Mouse (Mus musculus) urinary bladder, postnatal 36 days (tissue): ENCODE measurements around the gene Rgs5.

Source experiments
- DNase-seq, 2 experiments: peaks; one replicate each; pipeline ENCODE4 v3.0.0; 2022; ENCODE audit warnings: low spot score in 2 of 2, mixed read lengths in 1 of 2

Rgs5 gene

GRCm38 (mm10) chr1:169726319-169726718 is 71.0 kb downstream of the Rgs5 start:
- DNase-seq, result no peak

- no peak for DNase-seq
Observed at GRCm38 (mm10) chr1:169730599-169731100, 75.3 kb downstream of the Rgs5 start.

GRCm38 (mm10) chr1:169736139-169736538 is 80.8 kb downstream of the Rgs5 start:
- no peak for DNase-seq

- no peak for DNase-seq
Observed at GRCm38 (mm10) chr1:169737231-169737630, 81.9 kb downstream of the Rgs5 start.

GRCm38 (mm10) chr1:169741147-169741546 is 85.8 kb downstream of the Rgs5 start:
- DNase-seq, result no peak
